Mouse (Mus musculus) E14TG2a.4 (cell line): ENCODE measurements at regions not wholly inside any gene's neighbourhood (a gene's known extent, or its start where the extent isn't known, plus 50 kb on each side); places are given as distances from the start of the nearest gene placed in this dataset.

ENCODE experiments used
- CTCF ChIP-seq: conservative IDR thresholded peaks from 2 replicates; pipeline ENCODE4 v1.5.1; 2014; ENCODE audit warnings: low read length
- NANOG ChIP-seq: IDR thresholded peaks from 2 replicates; pipeline ENCODE4 v1.6.1; 2014; ENCODE audit warnings: borderline replicate concordance, low read length, mixed read lengths
- POU5F1 ChIP-seq: IDR thresholded peaks from 2 replicates; pipeline ENCODE4 v1.6.1; 2014; ENCODE audit warnings: low read length, borderline replicate concordance

DNA sequence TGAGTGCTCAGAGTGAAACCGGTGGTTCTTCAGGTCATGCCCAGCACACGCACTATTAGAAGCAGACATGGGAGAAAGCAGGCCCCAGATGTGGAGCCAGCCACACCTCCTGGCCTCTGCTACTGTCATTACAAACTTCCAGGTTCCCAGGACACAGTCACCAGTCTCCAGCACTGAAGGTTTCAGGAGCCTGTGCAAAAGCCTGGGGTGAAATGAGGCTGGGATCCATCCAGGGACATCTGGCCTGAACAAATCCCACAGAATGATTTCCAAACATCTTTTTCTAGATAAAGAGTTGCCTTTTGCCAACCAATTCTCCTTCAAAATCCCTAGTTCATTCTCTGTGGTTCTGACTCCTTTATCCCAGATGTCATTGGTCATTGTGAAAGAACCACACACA, 191.1 kb downstream of the Cxcl12 start:
- no peak for TF ChIP-seq CTCF
- TF ChIP-seq POU5F1 = no peak
- no peak for TF ChIP-seq NANOG
